Mouse (Mus musculus) stomach, embryonic 16.5 days (tissue): Measurements from ENCODE around the gene Ankrd35. TPM values are rescaled to one million over a fixed set of nuclear protein-coding genes. Genes with fewer than 3 reads are reported as not detected.

ENCODE experiments used
- ATAC-seq: fragments of 200-750 bp; cut with Nextera tagmentation; 2 replicates; pipeline ENCODE4 v1.8.0; 2017; ENCODE audit warnings: moderate number of reproducible peaks, moderate TSS enrichment; ENCODE audit not compliant: insufficient read depth, low FRiP score
- H3K27ac ChIP-seq: fragments of 300-500 bp; sonication (generic); 2 replicates; pipeline ENCODE4 v1.5.1; 2014; ENCODE audit warnings: low read length
- H3K27me3 ChIP-seq: fragments of 300-500 bp; sonication (generic); 2 replicates; pipeline ENCODE4 v1.6.1; 2014; ENCODE audit warnings: low read length, control low read depth, mixed read lengths; ENCODE audit not compliant: control insufficient read depth, insufficient read depth
- H3K36me3 ChIP-seq: fragments of 300-500 bp; sonication (generic); 2 replicates; pipeline ENCODE4 v1.6.1; 2014; ENCODE audit warnings: low read length; ENCODE audit not compliant: control insufficient read depth, insufficient read depth
- H3K4me1 ChIP-seq: fragments of 300-500 bp; sonication (generic); 2 replicates; pipeline ENCODE4 v1.6.1; 2014; ENCODE audit warnings: low read length, control low read depth, mixed read lengths; ENCODE audit not compliant: control insufficient read depth, insufficient read depth
- H3K4me2 ChIP-seq: fragments of 300-500 bp; sonication (generic); 2 replicates; pipeline ENCODE4 v1.6.1; 2014; ENCODE audit warnings: low read depth, low read length, mixed read lengths
- H3K4me3 ChIP-seq: fragments of 300-500 bp; sonication (generic); replicated peaks from 2 replicates; pipeline ENCODE4 v1.5.1; 2014; ENCODE audit warnings: mild to moderate bottlenecking, low read length
- H3K9ac ChIP-seq: fragments of 300-500 bp; sonication (generic); 2 replicates; pipeline ENCODE4 v1.6.1; 2014; ENCODE audit warnings: low read length
- H3K9me3 ChIP-seq: fragments of 300-500 bp; sonication (generic); replicated peaks from 2 replicates; pipeline ENCODE4 v1.6.1; 2016; ENCODE audit warnings: low read length, control low read depth; ENCODE audit not compliant: control insufficient read depth
- WGBS: fragments of 180-500 bp; shearing (Covaris S2); extraction: QIAGEN DNeasy Blood & Tissue Kit; methylation state at CpG from one replicate; pipeline ENCODE4 v1.1.7; 2014; 5-methylcytosine and 5-hydroxymethylcytosine counted together
- polyA plus RNA-seq: library from polyadenylated mRNA; unstranded; fragments of >200 nt; fragmentation: Nextera tagmentation; extraction: Ambion mirVana; gene quantifications from 2 replicates; pipeline ENCODE4 v1.2.1, GENCODE M21; 2015

The Ankrd35 gene
- polyA plus RNA-seq = 8.0 and 10.5 TPM in 2 replicates

DNA sequence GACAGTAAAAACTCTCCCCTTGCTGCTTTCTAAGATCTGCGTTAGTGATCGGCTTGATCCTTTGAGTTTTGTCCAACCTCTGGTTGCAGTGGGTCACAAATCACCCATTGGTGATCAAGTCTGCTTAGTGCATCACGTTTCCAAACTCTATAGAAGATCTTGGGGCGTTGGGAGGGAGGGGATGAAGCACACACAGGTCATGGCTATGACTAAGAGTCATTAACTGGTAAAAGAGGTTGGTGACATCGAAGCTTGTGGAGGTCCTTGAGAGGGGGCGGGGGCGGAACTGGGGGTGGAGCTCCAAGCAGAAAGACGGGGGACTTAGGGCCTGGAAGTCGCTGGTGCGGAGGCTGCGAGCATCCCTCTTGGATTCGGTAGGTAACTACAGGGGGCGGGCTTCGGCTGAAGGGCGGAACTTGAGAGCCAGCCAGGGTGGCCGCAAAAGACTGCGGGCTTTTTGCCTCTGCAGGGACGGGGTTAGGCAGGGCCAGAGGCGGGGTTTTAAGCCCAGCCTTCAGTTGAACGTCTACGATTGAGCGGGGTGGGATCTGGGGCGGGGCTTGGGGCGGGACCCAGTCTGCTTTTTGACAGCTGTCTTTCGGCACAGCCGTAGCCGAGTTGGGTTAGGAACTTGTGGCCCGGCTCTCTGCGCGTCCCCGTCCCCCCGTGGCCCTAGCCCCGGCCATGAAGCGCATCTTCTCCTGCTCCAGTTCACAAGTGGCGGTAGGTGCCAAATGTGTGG lies at the start of gene Ankrd35:
Gene Ankrd35, plus strand, starts transcription at position 405 of the 742 bp plus-strand sequence.
- Histone ChIP-seq H3K27ac (no peak within 1 kb of the TSS), H3K4me2 (peak within 1 kb of the TSS; percentile 82), H3K36me3 (no peaks in the 10 kb centered on the region), H3K4me1 (peaks cover 8% of the 10 kb centered on the region; the same call in 1 of the 2 replicates), H3K9ac (peak within 1 kb of the TSS; percentile 56; the same call in 1 of the 2 replicates), H3K9me3 (no peaks in the 10 kb centered on the region), H3K27me3 (no peaks in the 10 kb centered on the region), H3K4me3 (peak within 1 kb of the TSS; percentile 48)
- 4% methylated on average over 35 of the region's 35 CpGs for WGBS
- ATAC-seq = peak; percentile 93

DNA sequence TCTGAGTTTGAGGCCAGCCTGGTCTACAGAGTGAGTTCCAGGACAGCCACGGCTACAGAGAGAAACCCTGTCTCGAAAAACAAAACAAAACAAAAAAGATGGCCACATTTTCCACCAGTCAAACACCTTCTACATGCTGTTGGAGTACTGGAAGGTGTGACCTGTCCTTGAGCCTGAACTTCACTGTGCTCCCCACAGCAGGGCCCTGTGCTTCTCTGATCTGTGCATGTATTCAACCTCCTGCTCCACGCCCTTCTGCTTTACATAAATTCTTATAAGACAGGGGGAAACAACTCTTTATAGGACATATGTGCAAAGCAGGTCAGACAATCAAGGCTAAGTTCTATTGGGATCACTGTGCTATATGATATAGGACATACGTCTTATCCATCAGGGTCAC lies 46.7 kb upstream of the Ankrd35 start:
- H3K4me2 ChIP-seq = no peak overlapping the region
- H3K4me3 ChIP-seq = no peak overlapping the region
- H3K9me3 ChIP-seq = no peaks in the 10 kb centered on the region
- H3K36me3 ChIP-seq = peaks cover 10% of the 10 kb centered on the region; the same call in 1 of the 2 replicates
- no peak overlapping the region for H3K27ac ChIP-seq
- no peaks in the 10 kb centered on the region for H3K4me1 ChIP-seq
- H3K27me3 ChIP-seq = no peaks in the 10 kb centered on the region
- no peak for ATAC-seq
- no peak overlapping the region for H3K9ac ChIP-seq
- WGBS = 94% methylated on average over 4 of the region's 4 CpGs

DNA sequence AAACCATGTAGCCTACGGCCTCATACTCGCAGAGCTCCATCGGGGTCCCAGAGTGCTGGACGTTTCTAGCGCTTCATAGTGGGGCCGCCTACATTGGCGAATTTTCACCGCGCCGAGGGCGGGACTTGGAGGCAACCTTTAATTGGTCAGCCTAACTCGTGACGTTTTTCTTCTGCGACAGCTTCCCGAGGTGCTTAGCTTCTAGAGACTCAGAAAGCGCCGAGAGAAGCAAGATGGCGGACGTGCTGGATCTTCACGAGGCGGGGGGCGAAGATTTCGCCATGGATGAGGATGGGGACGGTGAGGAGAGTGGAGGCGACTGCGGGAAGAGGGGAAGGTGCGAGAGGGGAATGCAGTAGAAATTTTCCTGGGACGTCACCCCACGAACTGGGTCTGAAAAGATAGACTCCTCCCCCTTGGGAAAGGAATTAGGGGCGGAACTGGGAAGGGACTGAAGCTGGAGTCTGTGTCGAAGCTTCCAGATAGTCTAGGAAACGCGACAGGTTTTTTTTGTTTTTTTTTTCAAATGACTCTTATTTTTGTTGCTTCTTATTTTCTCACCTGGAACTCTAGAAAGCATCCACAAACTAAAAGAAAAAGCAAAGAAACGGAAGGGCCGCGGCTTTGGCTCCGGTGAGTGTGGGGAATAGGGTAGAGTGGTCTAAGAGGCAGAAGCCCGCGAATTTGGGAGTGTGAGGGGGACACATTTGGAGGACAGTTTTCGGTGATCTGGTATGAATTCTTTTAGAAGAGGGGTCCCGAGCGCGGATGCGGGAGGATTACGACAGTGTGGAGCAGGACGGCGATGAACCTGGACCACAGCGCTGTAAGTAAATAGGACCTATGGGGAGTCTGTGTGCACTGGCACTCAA lies 40.0 kb upstream of the Ankrd35 start, which contains the start of gene Rbm8a:
Gene Rbm8a, plus strand, starts transcription at position 205 of the 872 bp plus-strand sequence.
- Histone ChIP-seq H3K9me3 (no peaks in the 10 kb centered on the region), H3K36me3 (peaks cover 6% of the 10 kb centered on the region; the same call in 1 of the 2 replicates), H3K27ac (peak within 1 kb of the TSS; percentile 81), H3K4me3 (peak within 1 kb of the TSS; percentile 85), H3K9ac (peak within 1 kb of the TSS; percentile 82), H3K4me2 (peak within 1 kb of the TSS; percentile 88), H3K4me1 (peaks cover 12% of the 10 kb centered on the region), H3K27me3 (no peaks in the 10 kb centered on the region)
- ATAC-seq = peak; percentile 97
- WGBS = 1% methylated on average over 48 of the region's 48 CpGs

DNA sequence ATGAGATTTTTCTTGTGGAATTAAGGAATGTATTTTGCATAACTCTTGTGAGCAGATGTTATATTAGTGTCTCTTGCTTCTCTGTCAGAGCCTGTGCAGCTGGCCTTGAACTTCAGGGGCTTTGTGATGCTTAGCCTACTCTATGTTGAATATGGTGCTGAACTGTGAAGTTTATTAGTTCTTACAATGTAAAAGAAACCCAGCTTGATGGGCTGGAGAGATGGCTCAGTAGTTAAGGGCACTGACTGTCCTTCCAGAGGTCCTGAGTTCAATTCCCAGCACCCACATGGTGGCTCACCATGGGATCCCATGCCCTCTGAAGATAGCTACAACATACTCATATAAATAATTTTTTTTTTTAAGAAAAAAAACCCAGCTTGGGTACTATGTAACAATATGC lies 37.9 kb upstream of the Ankrd35 start:
- H3K36me3 ChIP-seq = peaks cover 6% of the 10 kb centered on the region; the same call in 1 of the 2 replicates
- no peak overlapping the region for H3K9ac ChIP-seq
- peaks cover 20% of the 10 kb centered on the region for H3K4me1 ChIP-seq
- no peak for ATAC-seq
- no peak overlapping the region for H3K27ac ChIP-seq
- no peaks in the 10 kb centered on the region for H3K9me3 ChIP-seq
- no peak overlapping the region for H3K4me3 ChIP-seq
- no peak overlapping the region for H3K4me2 ChIP-seq
- no peaks in the 10 kb centered on the region for H3K27me3 ChIP-seq

DNA sequence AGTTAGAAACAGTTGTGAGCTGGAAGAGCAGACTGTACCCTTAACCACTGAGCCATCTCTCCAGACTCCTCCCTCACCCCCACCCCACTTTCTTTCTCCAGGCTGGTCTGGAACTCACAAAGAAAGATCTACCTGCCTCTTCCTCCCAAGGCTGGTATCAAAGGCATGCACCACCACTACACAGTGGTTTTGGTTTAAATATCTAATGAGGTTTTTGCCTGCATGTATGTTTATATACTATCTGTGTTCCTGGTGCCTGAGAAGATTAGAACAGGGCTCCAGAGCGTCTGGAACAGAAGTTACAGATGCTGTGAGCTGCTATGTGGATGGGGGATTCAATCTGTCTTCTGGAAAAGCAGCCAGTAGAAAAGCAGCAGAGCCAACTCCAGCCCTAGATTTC lies 35.9 kb upstream of the Ankrd35 start:
- H3K27ac ChIP-seq = no peak overlapping the region
- ATAC-seq = no peak
- H3K27me3 ChIP-seq = no peaks in the 10 kb centered on the region
- 72% methylated on average over 1 of the region's 1 CpGs for WGBS
- no peak overlapping the region for H3K4me2 ChIP-seq
- peaks cover 6% of the 10 kb centered on the region; the same call in 1 of the 2 replicates for H3K36me3 ChIP-seq
- H3K4me1 ChIP-seq = peaks cover 20% of the 10 kb centered on the region
- no peak overlapping the region for H3K9ac ChIP-seq
- no peaks in the 10 kb centered on the region for H3K9me3 ChIP-seq
- H3K4me3 ChIP-seq = no peak overlapping the region

DNA sequence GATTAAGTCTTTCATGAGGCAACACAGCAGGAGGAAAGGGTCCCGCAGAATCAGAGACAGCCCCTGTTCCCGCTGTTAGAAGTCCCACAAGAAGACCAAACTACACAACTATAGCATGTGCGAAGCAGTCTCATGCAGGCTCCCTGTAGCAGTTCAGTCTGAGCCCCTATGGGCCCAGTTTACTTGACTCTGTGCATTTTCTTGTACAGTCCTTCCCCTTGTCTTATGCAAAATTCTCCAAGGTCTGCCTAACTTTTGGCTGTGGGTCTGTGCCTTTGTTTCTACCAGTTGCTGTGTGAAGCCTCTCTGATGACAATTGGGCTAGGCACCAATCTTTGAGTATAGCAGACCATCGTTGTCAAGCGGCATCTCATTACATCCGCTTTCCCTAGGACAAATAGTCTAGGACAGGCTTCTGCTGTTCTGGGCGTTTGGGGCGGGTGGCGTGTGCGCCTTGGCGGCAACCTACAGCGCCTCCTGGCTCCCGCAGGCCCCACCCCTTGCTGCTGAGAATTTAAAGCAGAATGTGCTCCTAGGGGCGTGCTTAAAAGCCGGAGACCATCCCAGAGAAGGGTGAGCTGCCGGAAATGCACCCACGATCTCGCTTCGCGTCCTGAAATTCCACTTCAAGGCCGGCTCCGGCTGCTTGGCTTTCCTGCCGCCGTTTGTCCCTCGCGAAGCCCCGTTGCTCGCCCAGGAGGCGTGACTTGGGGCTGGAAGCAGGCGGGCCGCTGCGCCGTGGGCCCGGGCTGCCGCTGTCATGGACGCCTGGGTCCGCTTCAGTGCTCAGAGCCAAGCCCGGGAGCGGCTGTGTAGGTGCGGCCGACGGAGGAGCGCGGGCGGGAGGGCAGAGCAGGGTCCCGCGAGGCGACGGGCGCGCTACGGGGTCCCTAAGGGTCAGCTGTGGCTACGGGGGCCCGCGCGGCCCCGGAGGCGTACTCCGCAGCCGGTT lies 34.7 kb upstream of the Ankrd35 start, which contains the start of the genes Pex11b and Gm42957:
Gene Pex11b, plus strand, starts transcription at position 449 of the 952 bp plus-strand sequence.
Gene Gm42957, plus strand, starts transcription at position 547 of the 952 bp plus-strand sequence.
- Histone ChIP-seq H3K9me3 (no peaks in the 10 kb centered on the region), H3K4me1 (peaks cover 20% of the 10 kb centered on the region), H3K4me3 (peak within 1 kb of the TSS; percentile 87), H3K36me3 (peaks cover 6% of the 10 kb centered on the region; the same call in 1 of the 2 replicates), H3K9ac (peak within 1 kb of the TSS; percentile 96), H3K4me2 (peak within 1 kb of the TSS; percentile 53), H3K27me3 (no peaks in the 10 kb centered on the region), H3K27ac (peak within 1 kb of the TSS; percentile 84)
- ATAC-seq = peak; percentile 92
- 2% methylated on average over 60 of the region's 60 CpGs for WGBS

DNA sequence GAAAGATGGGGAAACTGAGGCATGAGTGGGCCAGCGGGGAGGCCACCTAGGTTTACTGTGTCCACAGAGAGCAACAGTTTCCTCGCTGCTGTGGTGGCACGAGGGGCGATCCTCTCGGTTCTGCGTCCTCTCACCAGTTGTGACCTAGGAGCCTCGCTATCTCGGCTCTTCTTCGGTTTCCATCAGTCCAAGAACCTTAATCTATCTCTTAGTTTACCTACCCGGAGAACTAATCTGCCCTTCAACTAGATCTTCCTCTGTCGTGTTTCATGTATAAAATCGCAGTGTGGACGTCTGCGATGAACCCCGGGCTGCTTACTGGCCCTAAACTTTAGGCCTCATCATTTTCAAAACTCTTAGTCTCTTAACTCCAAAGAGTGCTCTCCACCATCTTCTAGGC lies 34.0 kb upstream of the Ankrd35 start:
- no peaks in the 10 kb centered on the region for H3K27me3 ChIP-seq
- H3K4me2 ChIP-seq = peak overlapping the region; percentile 53
- peaks cover 16% of the 10 kb centered on the region; the same call in 1 of the 2 replicates for H3K4me1 ChIP-seq
- peak overlapping the region; percentile 96 for H3K9ac ChIP-seq
- H3K27ac ChIP-seq = peak overlapping the region; percentile 84
- H3K9me3 ChIP-seq = no peaks in the 10 kb centered on the region
- peak overlapping the region; percentile 87 for H3K4me3 ChIP-seq
- H3K36me3 ChIP-seq = peaks cover 6% of the 10 kb centered on the region; the same call in 1 of the 2 replicates
- ATAC-seq = no peak
- 9% methylated on average over 15 of the region's 15 CpGs for WGBS

DNA sequence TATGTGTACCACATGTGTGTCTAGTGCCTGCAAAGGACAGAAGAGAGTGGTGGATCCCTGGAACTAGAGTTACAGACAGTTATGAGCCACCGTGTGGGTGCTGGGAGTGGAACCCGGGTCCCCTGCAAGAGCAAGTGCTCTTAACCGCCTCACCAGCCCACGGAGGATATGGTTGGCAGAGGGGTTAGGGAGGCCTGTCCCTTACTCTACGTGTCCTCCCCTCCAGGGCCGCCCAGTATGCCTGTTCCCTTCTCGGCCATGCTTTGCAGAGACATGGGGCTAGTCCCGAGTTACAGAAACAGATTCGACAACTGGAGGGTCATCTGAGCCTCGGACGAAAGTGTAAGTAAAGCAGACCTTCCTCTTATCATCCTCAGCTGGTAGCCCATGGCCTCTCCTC lies 33.5 kb upstream of the Ankrd35 start:
- no peak for ATAC-seq

More for the DNA sequence above, 33.5 kb upstream of the Ankrd35 start:
- peak overlapping the region; percentile 96 for H3K9ac ChIP-seq
- peaks cover 6% of the 10 kb centered on the region; the same call in 1 of the 2 replicates for H3K36me3 ChIP-seq
- no peaks in the 10 kb centered on the region for H3K9me3 ChIP-seq
- peaks cover 16% of the 10 kb centered on the region; the same call in 1 of the 2 replicates for H3K4me1 ChIP-seq
- 65% methylated on average over 11 of the region's 11 CpGs for WGBS
- peak overlapping the region; percentile 87 for H3K4me3 ChIP-seq
- peak overlapping the region; percentile 53 for H3K4me2 ChIP-seq
- no peak overlapping the region for H3K27ac ChIP-seq
- H3K27me3 ChIP-seq = no peaks in the 10 kb centered on the region
